Mouse (Mus musculus) liver, embryonic 12.5 days (tissue): ENCODE measurements around the gene Aqp1. TPM values are rescaled to one million over a fixed set of nuclear protein-coding genes. Genes with fewer than 3 reads are reported as not detected.

Source experiments
- ATAC-seq: fragments of 200-750 bp; cut with Nextera tagmentation; 2 replicates; pipeline ENCODE4 v1.8.0; 2017; ENCODE audit warnings: moderate number of reproducible peaks, mild to moderate bottlenecking, moderate library complexity
- H3K27ac ChIP-seq: fragments of 300-500 bp; sonication (generic); 2 replicates; pipeline ENCODE4 v1.5.1; 2016; ENCODE audit warnings: mild to moderate bottlenecking
- H3K27me3 ChIP-seq: fragments of 300-500 bp; sonication (generic); replicated peaks from 2 replicates; pipeline ENCODE4 v1.6.1; 2016; ENCODE audit warnings: mild to moderate bottlenecking, moderate library complexity
- H3K36me3 ChIP-seq: fragments of 300-500 bp; sonication (generic); 2 replicates; pipeline ENCODE4 v1.6.1; 2016; ENCODE audit warnings: mild to moderate bottlenecking, moderate library complexity
- H3K4me1 ChIP-seq: fragments of 300-500 bp; sonication (generic); 2 replicates; pipeline ENCODE4 v1.6.1; 2016
- H3K4me2 ChIP-seq: fragments of 300-500 bp; sonication (generic); 2 replicates; pipeline ENCODE4 v1.6.1; 2016; ENCODE audit warnings: mild to moderate bottlenecking, moderate library complexity
- H3K4me3 ChIP-seq: fragments of 300-500 bp; sonication (generic); 2 replicates; pipeline ENCODE4 v1.5.1; 2016; ENCODE audit warnings: mild to moderate bottlenecking, moderate library complexity
- H3K9ac ChIP-seq: fragments of 300-500 bp; sonication (generic); 2 replicates; pipeline ENCODE4 v1.6.1; 2016; ENCODE audit warnings: mild to moderate bottlenecking, moderate library complexity
- H3K9me3 ChIP-seq: fragments of 300-500 bp; sonication (generic); replicated peaks from 2 replicates; pipeline ENCODE4 v1.6.1; 2016; ENCODE audit warnings: mild to moderate bottlenecking, moderate library complexity
- WGBS: fragments of 180-500 bp; shearing (Covaris S2); methylation state at CpG from one replicate; pipeline ENCODE4 v1.1.7; 2016; ENCODE audit not compliant: insufficient replicate concordance; 5-methylcytosine and 5-hydroxymethylcytosine counted together
- polyA plus RNA-seq: library from polyadenylated mRNA; unstranded; fragments of >200 nt; fragmentation: Nextera tagmentation; extraction: Ambion mirVana; gene quantifications from 2 replicates; pipeline ENCODE4 v1.2.1, GENCODE M21; 2016

The Aqp1 gene
- polyA plus RNA-seq, 1 experiment from 2014 or later, result 29.1 TPM

- Histone ChIP-seq H3K36me3 (no peaks in the 10 kb centered on the region), H3K27me3 (peaks cover 14% of the 10 kb centered on the region)
- WGBS, result 86% methylated on average over 6 of the region's 6 CpGs
Measured at GRCm38 (mm10) chr6:55332773-55333109, 3.5 kb upstream of the Aqp1 start.

DNA sequence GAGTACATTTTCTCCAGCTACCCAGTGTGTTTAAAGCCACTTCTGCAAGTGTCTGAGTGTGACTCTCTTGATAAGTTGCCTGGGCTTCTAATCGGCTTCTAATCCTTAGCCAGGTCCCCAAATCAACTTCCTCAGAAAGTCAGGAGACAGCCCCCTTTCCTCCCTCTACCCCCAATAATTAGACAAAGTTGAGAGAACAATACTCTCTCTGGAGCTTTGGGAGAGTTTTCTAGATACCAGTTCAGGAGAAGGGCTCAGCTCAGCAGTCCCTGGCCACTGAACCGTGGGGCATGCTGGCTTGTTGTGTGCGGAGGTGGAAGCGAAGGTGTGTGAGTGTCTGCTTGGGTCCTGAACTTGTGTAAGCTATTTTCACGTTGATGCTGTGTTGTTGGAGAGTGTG is 1.0 kb downstream of the Aqp1 start:
- 50% methylated on average over 5 of the region's 5 CpGs for WGBS
- Histone ChIP-seq H3K36me3 (no peaks in the 10 kb centered on the region), H3K4me2 (peak overlapping the region; percentile 62), H3K4me3 (peak overlapping the region; percentile 48), H3K27me3 (peaks cover 9% of the 10 kb centered on the region), H3K27ac (peak overlapping the region; percentile 81), H3K9me3 (no peaks in the 10 kb centered on the region), H3K9ac (peak overlapping the region; percentile 66), H3K4me1 (peaks cover 81% of the 10 kb centered on the region)
- ATAC-seq, result no peak

More at GRCm38 (mm10) chr6:55332773-55333109, 3.5 kb upstream of the Aqp1 start:
- Histone ChIP-seq H3K27ac (no peak overlapping the region), H3K4me3 (no peak overlapping the region), H3K4me2 (no peak overlapping the region), H3K4me1 (peaks cover 63% of the 10 kb centered on the region), H3K9ac (no peak overlapping the region), H3K9me3 (no peaks in the 10 kb centered on the region)
- ATAC-seq, result no peak

- WGBS, result 47% methylated on average over 6 of the region's 6 CpGs
- no peak for ATAC-seq
- Histone ChIP-seq H3K9ac (peak overlapping the region; percentile 66), H3K4me2 (peak overlapping the region; percentile 62), H3K27ac (peak overlapping the region; percentile 81), H3K4me3 (peak overlapping the region; percentile 48), H3K27me3 (0 out of 2 replicates have a peak, but pooled peaks cover 2% of the 10 kb centered on the region), H3K4me1 (peaks cover 90% of the 10 kb centered on the region), H3K36me3 (no peaks in the 10 kb centered on the region), H3K9me3 (no peaks in the 10 kb centered on the region)
Measured at GRCm38 (mm10) chr6:55338077-55338476, 1.8 kb downstream of the Aqp1 start.

DNA sequence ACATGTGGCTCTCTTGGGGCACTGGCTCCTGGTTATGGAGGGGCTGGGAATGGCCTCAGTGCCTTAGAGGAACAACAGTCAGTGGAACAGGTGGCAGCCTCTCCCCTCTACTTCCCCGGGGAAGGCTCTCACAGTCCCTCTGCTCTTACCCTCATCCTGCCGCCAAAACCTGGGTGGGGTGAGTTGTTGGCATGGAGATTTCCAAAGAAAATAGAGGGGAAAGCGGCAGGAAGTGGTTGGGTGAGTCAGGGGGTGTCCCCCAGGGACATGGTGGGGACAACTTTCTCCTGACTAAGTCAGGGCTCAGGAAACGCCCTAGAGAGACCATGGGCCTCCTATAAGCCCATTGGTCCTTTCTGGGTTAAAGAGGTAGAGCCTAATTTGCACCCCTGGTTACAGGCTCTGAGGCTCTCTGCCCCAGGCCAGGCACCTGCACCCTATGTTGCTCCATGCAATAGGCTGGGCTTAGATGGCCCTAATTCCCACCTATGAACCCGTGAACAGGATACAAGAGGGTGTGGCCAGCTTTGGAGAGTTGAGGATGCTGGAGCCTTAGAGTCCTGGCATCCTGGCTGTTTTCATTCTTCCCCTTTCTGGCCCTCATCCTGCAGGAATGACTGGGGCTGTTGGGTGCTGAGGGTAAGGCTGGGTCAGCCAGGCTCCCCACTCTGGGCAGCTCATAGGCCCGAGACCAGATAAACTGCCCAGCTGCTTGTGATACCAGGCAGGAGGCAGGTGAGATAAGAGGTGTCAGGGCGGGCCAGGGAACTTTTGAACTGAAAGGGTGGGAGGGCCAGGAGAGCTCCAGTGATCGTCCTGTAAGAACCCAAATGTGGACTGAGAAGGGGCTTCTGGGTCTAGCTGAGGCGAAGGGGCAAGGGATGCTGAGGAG is 2.9 kb downstream of the Aqp1 start:
- Histone ChIP-seq H3K9me3 (no peaks in the 10 kb centered on the region), H3K36me3 (no peaks in the 10 kb centered on the region), H3K27ac (peak overlapping the region; percentile 81), H3K9ac (peak overlapping the region; percentile 66), H3K27me3 (no peaks in the 10 kb centered on the region), H3K4me1 (peaks cover 99% of the 10 kb centered on the region), H3K4me2 (peak overlapping the region; percentile 62), H3K4me3 (peak overlapping the region; percentile 48)
- 35% methylated on average over 9 of the region's 9 CpGs for WGBS
- ATAC-seq, result peak; percentile 88

DNA sequence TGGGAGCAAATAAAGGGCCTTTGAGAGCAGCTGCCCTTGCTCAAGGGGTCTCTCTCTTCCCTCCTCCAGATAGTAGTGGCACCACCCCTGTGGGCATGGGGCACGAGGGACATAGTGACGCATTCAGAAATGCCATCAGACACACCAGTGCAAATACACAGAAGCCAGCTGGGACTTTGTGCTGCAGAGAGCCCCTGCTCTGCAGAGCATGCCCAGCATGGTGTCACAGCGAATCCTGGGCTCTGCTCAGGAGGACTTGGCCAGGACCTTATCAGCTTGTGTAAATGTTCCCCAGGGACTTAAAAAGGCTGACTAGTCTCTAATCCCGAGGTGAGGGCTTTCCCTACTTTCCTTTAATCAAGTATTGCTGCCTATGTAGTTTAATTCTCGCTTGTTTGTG is 5.5 kb downstream of the Aqp1 start:
- Histone ChIP-seq H3K4me3 (no peak overlapping the region), H3K27ac (peak overlapping the region; percentile 81), H3K27me3 (no peaks in the 10 kb centered on the region), H3K9me3 (no peaks in the 10 kb centered on the region), H3K9ac (peak overlapping the region; percentile 37; the same call in 1 of the 2 replicates), H3K4me2 (peak overlapping the region; percentile 33), H3K4me1 (peaks cover 88% of the 10 kb centered on the region), H3K36me3 (peaks cover 8% of the 10 kb centered on the region; the same call in 1 of the 2 replicates)
- WGBS, result 35% methylated on average over 5 of the region's 5 CpGs
- no peak for ATAC-seq

DNA sequence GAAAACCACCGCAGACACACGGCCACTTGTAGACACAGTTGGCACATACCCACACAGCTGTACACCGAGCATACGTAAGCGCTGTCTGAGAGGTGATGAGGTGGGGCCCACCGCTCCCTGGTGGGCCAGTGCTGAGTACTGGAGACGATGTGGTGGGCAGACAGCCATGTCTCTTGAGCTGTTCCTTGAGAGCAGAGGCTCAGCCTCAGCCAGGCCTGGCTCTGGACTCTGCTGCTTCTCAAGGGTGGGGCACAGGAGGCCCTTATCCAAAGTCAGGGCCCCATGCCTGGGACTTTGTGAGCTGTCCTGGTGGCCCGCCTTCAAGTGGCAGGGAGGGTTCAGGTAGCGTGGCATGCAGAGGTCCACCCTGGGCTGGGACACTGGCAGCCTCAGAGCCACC is 6.1 kb downstream of the Aqp1 start:
- Histone ChIP-seq H3K27me3 (no peaks in the 10 kb centered on the region), H3K4me2 (peak overlapping the region; percentile 51), H3K9ac (peak overlapping the region; percentile 64), H3K36me3 (peaks cover 14% of the 10 kb centered on the region; the same call in 1 of the 2 replicates), H3K9me3 (no peaks in the 10 kb centered on the region), H3K4me1 (peaks cover 88% of the 10 kb centered on the region), H3K4me3 (0 out of 2 replicates have a peak overlapping the region, but pooled peaks have one; percentile 9), H3K27ac (peak overlapping the region; percentile 70)
- peak; percentile 72 for ATAC-seq
- WGBS, result 69% methylated on average over 9 of the region's 9 CpGs

DNA sequence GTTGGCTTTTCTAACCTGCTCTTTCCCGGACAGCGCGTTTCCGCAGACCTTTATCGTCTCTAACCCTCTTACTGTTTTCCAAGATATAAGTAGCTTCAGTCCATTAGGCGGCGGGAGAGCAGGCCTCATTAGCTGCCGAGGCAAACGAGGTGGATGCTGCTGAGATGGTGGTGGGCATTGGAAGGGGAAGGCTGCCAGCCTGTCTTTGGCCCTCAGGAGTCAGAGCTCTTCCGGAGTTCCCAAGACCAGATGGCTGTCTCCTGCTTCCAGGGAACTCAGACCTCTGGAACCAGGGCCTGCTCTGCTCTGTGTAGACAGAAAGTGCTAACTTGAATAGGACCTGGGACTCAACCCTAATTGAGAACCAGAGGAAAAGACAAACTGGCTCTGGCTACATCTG is 7.2 kb downstream of the Aqp1 start:
- no peak for ATAC-seq
- peaks cover 88% of the 10 kb centered on the region for H3K4me1 ChIP-seq

GRCm38 (mm10) chr6:55344291-55345016 is 8.2 kb downstream of the Aqp1 start:
- 72% methylated on average over 9 of the region's 9 CpGs for WGBS
- H3K4me1 ChIP-seq, result peaks cover 86% of the 10 kb centered on the region
- peaks cover 17% of the 10 kb centered on the region; the same call in 1 of the 2 replicates for H3K36me3 ChIP-seq
- H3K27ac ChIP-seq, result no peak overlapping the region
- no peak overlapping the region for H3K4me2 ChIP-seq
- no peak for ATAC-seq
- no peak overlapping the region for H3K4me3 ChIP-seq
- no peaks in the 10 kb centered on the region for H3K27me3 ChIP-seq
- no peaks in the 10 kb centered on the region for H3K9me3 ChIP-seq
- H3K9ac ChIP-seq, result no peak overlapping the region

More for the DNA sequence above, 7.2 kb downstream of the Aqp1 start:
- peak overlapping the region; percentile 70 for H3K27ac ChIP-seq
- no peak overlapping the region for H3K4me2 ChIP-seq
- no peak overlapping the region for H3K4me3 ChIP-seq
- H3K27me3 ChIP-seq, result no peaks in the 10 kb centered on the region
- WGBS, result 84% methylated on average over 10 of the region's 10 CpGs
- H3K36me3 ChIP-seq, result peaks cover 17% of the 10 kb centered on the region; the same call in 1 of the 2 replicates
- no peak overlapping the region for H3K9ac ChIP-seq
- no peaks in the 10 kb centered on the region for H3K9me3 ChIP-seq

GRCm38 (mm10) chr6:55345264-55345663 is 9.0 kb downstream of the Aqp1 start:
- Histone ChIP-seq H3K4me1 (peaks cover 77% of the 10 kb centered on the region), H3K9ac (no peak overlapping the region), H3K27me3 (no peaks in the 10 kb centered on the region), H3K36me3 (peaks cover 17% of the 10 kb centered on the region; the same call in 1 of the 2 replicates), H3K4me2 (no peak overlapping the region), H3K9me3 (no peaks in the 10 kb centered on the region), H3K27ac (no peak overlapping the region), H3K4me3 (no peak overlapping the region)
- WGBS, result 90% methylated on average over 10 of the region's 10 CpGs
- ATAC-seq, result no peak

GRCm38 (mm10) chr6:55346491-55346890 is 10.3 kb downstream of the Aqp1 start:
- H3K4me3 ChIP-seq, result no peak overlapping the region
- no peak overlapping the region for H3K4me2 ChIP-seq
- ATAC-seq, result no peak
- H3K27ac ChIP-seq, result no peak overlapping the region
- no peak overlapping the region for H3K9ac ChIP-seq
- WGBS, result 75% methylated on average over 7 of the region's 7 CpGs
- peaks cover 65% of the 10 kb centered on the region for H3K4me1 ChIP-seq
- H3K36me3 ChIP-seq, result peaks cover 17% of the 10 kb centered on the region; the same call in 1 of the 2 replicates
- no peaks in the 10 kb centered on the region for H3K9me3 ChIP-seq
- H3K27me3 ChIP-seq, result no peaks in the 10 kb centered on the region

DNA sequence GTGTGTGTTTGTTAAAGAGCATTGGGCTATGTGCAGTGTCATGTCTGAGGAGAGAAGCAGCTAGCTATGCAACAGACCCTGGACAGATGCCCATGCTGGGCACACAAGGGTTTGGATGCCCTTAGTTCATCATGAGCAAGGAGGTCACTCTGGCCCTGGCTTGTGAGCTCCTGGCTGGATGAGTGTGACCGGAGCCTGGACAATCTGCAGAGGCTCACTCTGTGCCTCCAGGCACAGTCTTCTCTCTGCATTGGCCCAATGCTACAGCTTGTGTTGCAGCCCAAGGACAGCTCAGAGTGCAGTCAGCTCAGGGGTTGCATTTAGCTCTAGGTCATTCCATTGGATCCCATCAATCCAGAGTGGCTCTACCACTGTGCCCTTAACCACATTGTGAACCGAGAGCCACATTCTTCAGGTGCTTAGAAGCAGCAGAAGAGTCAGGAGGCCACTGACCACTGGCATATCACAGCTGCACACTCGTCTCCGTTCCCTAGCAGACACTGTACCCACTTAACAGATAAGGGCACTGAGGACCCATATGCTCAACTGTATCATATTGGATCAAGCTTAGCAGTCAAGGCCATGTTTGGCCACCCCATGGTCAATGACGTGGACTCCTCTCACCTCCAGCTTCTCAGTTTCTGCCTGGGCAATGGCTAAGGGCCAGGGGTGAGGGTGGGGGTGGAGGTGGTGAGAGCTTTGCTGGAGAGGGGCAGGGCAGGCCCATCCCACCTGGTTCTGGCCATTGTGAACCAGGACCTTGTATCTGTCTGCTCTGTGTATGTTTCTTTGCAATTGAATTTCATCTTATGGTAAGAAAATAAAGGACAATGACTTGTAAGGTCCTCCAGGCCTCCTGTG is 11.7 kb downstream of the Aqp1 start:
- Histone ChIP-seq H3K4me3 (no peak overlapping the region), H3K36me3 (peaks cover 17% of the 10 kb centered on the region; the same call in 1 of the 2 replicates), H3K27ac (peak overlapping the region; percentile 42), H3K27me3 (no peaks in the 10 kb centered on the region), H3K4me1 (peaks cover 51% of the 10 kb centered on the region), H3K9ac (0 out of 2 replicates have a peak overlapping the region, but pooled peaks have one; percentile 6), H3K4me2 (peak overlapping the region; percentile 14; the same call in 1 of the 2 replicates), H3K9me3 (no peaks in the 10 kb centered on the region)
- 41% methylated on average over 5 of the region's 5 CpGs for WGBS
- peak; percentile 71 for ATAC-seq
